Mouse (Mus musculus) heart, postnatal 10 days (tissue): ENCODE data around the gene Btg1-ps2. TPM values are rescaled to one million over a fixed set of nuclear protein-coding genes. Genes with fewer than 3 reads are reported as not detected.
"Not testable (repeated sequence)": the region's sequence is repeated elsewhere in the genome, so short reads cannot be mapped to it uniquely, and the experiment has no call there.

ENCODE experiments used
- DNase-seq, 2 experiments: peaks; one replicate each; pipeline ENCODE4 v3.0.0; 2021
- intact Hi-C: fragments of 180-260 bp; cut with DNase I; formaldehyde crosslinking; loops from one replicate; pipeline ENCODE4 v1.15.1; 2025
- total RNA-seq, 2 experiments: library from RNA; stranded (reverse); gene quantifications; 2 replicates each; pipeline ENCODE4 v1.2.3; 2021

Btg1-ps2 gene
- total RNA-seq, result not detected

DNA sequence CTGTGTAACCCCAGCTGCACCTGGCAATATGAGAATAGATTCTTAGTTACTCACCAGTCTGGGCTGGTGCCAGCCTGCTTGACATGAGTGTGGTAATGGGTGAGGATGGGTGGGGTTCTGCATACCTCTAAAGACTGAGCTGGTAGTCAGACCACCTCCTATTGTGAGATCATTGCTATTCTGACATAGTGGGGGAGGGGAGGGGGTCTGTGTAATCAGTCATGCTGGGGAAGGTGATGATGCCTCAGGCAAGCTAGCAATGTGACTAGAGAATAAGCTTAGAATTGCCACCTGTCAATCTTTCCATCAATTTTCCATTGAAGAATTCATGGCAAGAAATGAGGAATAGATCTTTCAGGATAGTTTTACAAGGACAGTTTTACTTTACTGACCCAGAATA lies at the start of gene Btg1-ps2:
Btg1-ps2 (minus strand) TSS at position 101 of the 400 bp plus-strand sequence.
- DNase-seq, intact Hi-C loops: not testable (repeated sequence)

DNA sequence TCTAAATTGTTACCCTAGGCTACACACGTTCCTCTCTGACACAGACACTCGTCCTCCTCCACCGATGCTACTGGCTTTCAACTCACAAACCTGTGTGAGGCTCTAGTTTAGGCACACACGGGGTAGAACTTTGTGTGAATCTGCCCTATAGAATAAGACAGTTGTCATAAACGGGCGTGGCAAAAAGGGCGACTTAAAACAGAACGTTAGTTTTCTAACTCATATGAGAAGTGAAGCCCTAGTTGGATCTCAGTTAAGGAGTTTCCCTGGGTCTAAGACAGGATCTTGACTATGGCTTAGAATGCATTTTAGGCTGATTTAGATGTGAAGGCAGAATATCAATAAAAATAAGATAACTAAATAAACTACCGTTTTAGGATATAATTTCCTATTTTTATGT lies 42.1 kb upstream of the Btg1-ps2 start, which contains the start of gene Rhox11:
Rhox11 (minus strand) TSS at position 101 of the 400 bp plus-strand sequence.
- intact Hi-C loops, result loop anchor here (10.0 kb wide), 1 partner anchor 350 kb away; no protein-coding TSS in a partner anchor
- no peak for DNase-seq

DNA sequence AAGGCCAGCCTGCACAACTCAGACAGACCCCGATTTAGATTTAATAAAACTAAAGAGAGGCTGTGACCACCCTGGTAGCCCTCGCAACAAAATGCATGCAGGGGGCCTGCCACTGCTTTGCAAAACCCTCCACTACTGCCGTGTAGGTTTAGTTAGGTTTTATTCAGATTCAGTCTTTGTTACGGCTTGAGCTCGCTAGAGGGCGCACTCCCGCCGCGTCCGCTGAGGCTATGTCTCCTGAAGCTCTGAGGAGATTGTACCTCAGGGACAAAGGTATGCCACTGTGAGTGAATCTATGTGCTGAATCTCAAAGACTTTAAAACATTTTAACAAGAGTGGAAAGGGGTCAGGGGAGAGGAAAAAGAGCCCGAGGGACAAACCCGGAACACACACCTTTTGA lies 41.3 kb upstream of the Btg1-ps2 start:
- intact Hi-C loops, result loop anchor here (5.0 to 10.0 kb wide), 2 partner anchors 93 to 351 kb away; no protein-coding TSS in a partner anchor
- DNase-seq, result peak; percentile 25 to 50

DNA sequence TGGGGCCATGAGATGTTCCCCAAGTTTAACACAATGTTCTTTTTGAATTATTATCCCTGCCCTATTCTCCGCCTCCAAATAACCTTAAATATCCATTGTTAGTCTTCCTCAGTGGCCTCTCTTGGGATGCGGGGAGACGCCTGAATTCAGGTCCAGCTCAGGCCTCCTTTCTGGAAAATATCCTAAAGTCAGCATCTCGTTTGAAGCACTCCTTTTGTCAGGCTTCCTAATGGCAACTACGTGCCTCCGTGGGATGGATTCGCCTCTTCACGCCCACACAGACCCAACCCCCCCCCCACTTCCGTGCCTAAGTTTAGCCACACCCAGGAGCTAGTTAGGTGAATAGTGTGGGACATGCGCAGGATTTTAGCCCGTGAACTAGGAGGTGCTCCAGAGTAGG lies 23.3 kb upstream of the Btg1-ps2 start, which contains the start of gene Rhox10:
Rhox10 (plus strand) TSS at position 301 of the 400 bp plus-strand sequence.
- DNase-seq, result no peak
- intact Hi-C loops, result no loop called here

DNA sequence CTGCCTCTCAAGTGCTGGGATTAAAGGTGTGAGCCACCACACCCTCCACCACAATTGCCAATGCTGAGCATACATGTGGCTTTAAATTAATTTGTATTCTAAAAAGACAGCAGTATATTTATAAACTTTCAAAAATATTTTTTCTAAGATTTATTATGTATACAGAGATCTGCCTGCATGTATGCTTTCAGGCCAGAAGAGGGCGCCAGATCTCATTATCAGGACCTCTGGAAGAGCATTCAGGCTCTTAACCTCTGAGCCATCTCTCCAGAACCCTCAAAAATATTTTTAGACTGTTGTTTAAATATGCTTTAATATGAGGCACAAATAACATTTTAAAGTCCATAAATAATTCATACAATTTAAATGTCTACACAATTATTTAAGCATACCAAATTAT lies 18.6 kb upstream of the Btg1-ps2 start:
- intact Hi-C loops, result no loop called here
- peak in 1 of 2 experiments; percentile 15 for DNase-seq

DNA sequence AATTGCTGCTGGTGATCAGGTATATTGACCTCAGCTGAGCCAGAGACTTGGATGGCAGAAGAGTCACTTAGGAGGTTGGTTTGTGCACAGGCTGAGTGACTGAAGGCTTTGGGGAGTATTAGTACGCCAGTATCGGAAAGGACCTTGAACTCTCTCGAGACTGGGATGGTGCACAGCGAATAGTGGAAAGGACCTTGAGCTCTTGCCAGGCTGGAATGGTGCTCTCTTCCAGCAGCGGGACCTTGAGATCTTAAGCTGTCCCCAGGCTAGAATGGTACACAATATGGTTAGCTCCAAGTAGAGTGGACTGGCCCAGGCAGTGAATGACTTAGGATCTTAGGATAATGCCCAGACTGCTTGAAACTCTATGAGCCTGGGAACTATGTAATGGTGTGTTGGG lies 3.2 kb downstream of the Btg1-ps2 start:
- intact Hi-C loops, result no loop called here
- DNase-seq, result no peak

DNA sequence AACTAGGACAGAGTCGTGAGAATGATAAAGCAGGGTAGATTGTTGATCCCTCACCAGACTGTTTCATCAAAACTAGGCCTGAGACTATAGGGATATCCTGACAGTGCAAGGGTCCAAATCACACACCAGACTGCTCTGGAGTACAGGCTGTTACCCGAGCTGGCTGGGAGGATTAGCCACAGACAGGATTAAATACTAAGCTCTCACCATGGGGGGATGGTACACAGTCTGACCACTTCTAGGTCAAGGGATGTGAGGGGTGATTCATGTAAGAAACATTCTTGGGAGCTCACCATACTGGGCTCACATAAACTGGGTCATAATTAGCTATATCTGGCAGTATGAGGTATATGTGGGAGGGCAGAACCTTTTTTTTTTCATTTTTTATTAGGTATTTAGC lies 9.1 kb downstream of the Btg1-ps2 start:
- intact Hi-C loops, result no loop called here
- DNase-seq, result no peak

DNA sequence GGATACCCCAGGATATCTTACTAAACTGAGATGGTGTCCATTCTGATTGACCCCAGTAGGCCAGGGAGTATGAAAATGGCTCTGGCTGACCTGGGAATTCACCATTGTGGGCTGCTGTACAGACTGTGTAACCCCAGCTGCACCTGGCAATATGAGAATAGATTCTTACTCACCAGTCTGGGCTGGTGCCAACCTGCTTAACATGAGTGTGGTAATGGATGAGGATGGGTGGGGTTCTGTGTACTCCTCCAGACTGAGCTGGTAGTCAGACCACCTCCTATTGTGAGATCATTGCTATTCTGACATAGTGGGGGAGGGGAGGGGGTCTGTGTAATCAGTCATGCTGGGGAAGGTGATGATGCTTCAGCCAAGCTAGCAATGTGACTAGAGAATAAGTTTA lies 24.3 kb downstream of the Btg1-ps2 start, which contains the start of gene Btg1-ps1:
Btg1-ps1 (minus strand) TSS at position 219 of the 400 bp plus-strand sequence.
- DNase-seq, result peak; percentile 31 to 32
- intact Hi-C loops, result not testable (repeated sequence)

DNA sequence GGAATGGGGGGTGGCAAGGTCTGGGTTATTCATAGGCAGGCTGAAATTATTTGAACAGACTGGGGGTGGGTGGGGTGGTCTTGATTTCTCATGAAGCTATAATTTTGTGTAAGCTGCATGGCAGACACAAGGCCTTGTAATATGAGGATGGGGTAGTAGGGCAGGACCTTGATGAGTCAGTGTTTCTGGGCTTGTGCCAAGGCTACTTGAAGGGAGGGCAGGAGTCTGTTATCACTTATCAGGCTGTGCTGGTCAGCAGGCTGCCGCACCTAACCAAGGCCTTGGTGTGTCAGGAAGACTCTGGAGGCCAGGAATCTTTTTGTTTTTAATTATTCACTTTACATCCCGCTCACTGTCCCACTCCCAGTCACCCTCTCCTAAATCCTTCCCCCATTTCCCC lies 34.2 kb downstream of the Btg1-ps2 start:
- intact Hi-C loops, result no loop called here
- peak; percentile 8 to 18 for DNase-seq

Other genes starting within 250 kb of the Btg1-ps2 start
- 1 to 10 TPM; 3.9 to 4.5 TPM for gene Rhox5, start 238.3 kb downstream of the Btg1-ps2 start, total RNA-seq
- gene Rhox6, start 216.2 kb downstream of the Btg1-ps2 start, total RNA-seq, result not detected
- gene Rhox7a, start 211.4 kb downstream of the Btg1-ps2 start, total RNA-seq, result not detected
- gene Rhox8, start 164.2 kb downstream of the Btg1-ps2 start, total RNA-seq, result not detected
- not detected for gene Rhox7b, start 145.9 kb downstream of the Btg1-ps2 start, total RNA-seq
- not detected for gene Rhox9, start 141.3 kb downstream of the Btg1-ps2 start, total RNA-seq
- gene Btg1-ps1, start 24.3 kb downstream of the Btg1-ps2 start, total RNA-seq, result not detected
- gene Rhox10, start 23.4 kb upstream of the Btg1-ps2 start, total RNA-seq, result not detected
- gene Rhox11, start 42.0 kb upstream of the Btg1-ps2 start, total RNA-seq, result not detected
- gene Rhox12, start 67.8 kb upstream of the Btg1-ps2 start, total RNA-seq, result not detected
- not detected for gene Rhox13, start 78.1 kb upstream of the Btg1-ps2 start, total RNA-seq
- 10 to 100 TPM; 13.7 to 14.8 TPM for gene Zbtb33, start 146.7 kb upstream of the Btg1-ps2 start, total RNA-seq
- 10 to 100 TPM; 19.7 to 30.7 TPM for gene Tmem255a, start 209.3 kb upstream of the Btg1-ps2 start, total RNA-seq